Mouse (Mus musculus) T-helper 17 cell (primary cell): ENCODE data around the gene Cib1.

Source experiments
- in situ Hi-C, 2 experiments: fragments of 300-600 bp; cut with MboI, MseI; formaldehyde crosslinking; loops; 1 replicate in 1 of 2; 2 replicates in 1 of 2; pipeline ENCODE4 v1.15.1; 2025; ENCODE audit warnings: high pct_unique_total_duplicates in 2 of 2

The Cib1 gene

GRCm38 (mm10) chr7:80201888-80202540 is 30.6 kb downstream of the Cib1 start:
- in situ Hi-C loops = no loop called here

- in situ Hi-C loops = no loop called here
Observed at GRCm38 (mm10) chr7:80200963-80201539, 31.6 kb downstream of the Cib1 start.

GRCm38 (mm10) chr7:80200588-80200945 is 32.0 kb downstream of the Cib1 start:
- in situ Hi-C loops = no loop called here

- in situ Hi-C loops = no loop called here
Observed at GRCm38 (mm10) chr7:80199851-80200587, 32.6 kb downstream of the Cib1 start.

- in situ Hi-C loops = no loop called here
Observed at GRCm38 (mm10) chr7:80199286-80199685, 33.3 kb downstream of the Cib1 start.

GRCm38 (mm10) chr7:80198863-80199262 is 33.8 kb downstream of the Cib1 start:
- in situ Hi-C loops = no loop called here

- in situ Hi-C loops = no loop called here
Observed at GRCm38 (mm10) chr7:80197941-80198778, 34.5 kb downstream of the Cib1 start.

- in situ Hi-C loops = no loop called here
Observed at GRCm38 (mm10) chr7:80197371-80197770, 35.2 kb downstream of the Cib1 start.

GRCm38 (mm10) chr7:80195576-80196263 is 36.9 kb downstream of the Cib1 start:
- in situ Hi-C loops = no loop called here

- in situ Hi-C loops = no loop called here
Observed at GRCm38 (mm10) chr7:80195146-80195545, 37.5 kb downstream of the Cib1 start.

- in situ Hi-C loops = no loop called here
Observed at GRCm38 (mm10) chr7:80193941-80194739, 38.5 kb downstream of the Cib1 start.

- in situ Hi-C loops = no loop called here
Observed at GRCm38 (mm10) chr7:80192226-80193061, 40.2 kb downstream of the Cib1 start.

GRCm38 (mm10) chr7:80191455-80191854 is 41.2 kb downstream of the Cib1 start:
- in situ Hi-C loops = no loop called here

GRCm38 (mm10) chr7:80189147-80189933 is 43.3 kb downstream of the Cib1 start:
- in situ Hi-C loops = no loop called here

- in situ Hi-C loops = no loop called here
Observed at GRCm38 (mm10) chr7:80188579-80189125, 44.0 kb downstream of the Cib1 start.

GRCm38 (mm10) chr7:80187501-80187900 is 45.1 kb downstream of the Cib1 start:
- in situ Hi-C loops = no loop called here

GRCm38 (mm10) chr7:80186531-80187296 is 45.9 kb downstream of the Cib1 start, which contains the start of gene Sema4b:
Sema4b (plus strand) TSS chr7:80186841.
- in situ Hi-C loops = no loop called here

GRCm38 (mm10) chr7:80186021-80186420 is 46.6 kb downstream of the Cib1 start:
- in situ Hi-C loops = no loop called here
